ENCODE assay signal across 10 mouse cellular contexts in genomic region chr19:47446130-47446529, GRCm38 (mm10). TPM values are rescaled to one million over a fixed set of nuclear protein-coding genes. Genes with fewer than 3 reads are reported as not detected.
DNase-seq lines count a peak whose midpoint lies in the region; ATAC-seq and TF ChIP-seq lines count a peak whose summit lies in the region.
"Had no signal": no experiment of that assay in that cellular context is flagged by ENCODE, and none has a peak within 500 bp of the region (broad histone marks: within the 10 kb centered on the region; RNA-seq: fewer than 3 reads in every experiment).

No protein-coding gene starts in this region.

- 0 out of 2 replicates have a peak overlapping the region, but pooled peaks have one; percentile 8 for H3K9ac ChIP-seq in heart, embryonic 15.5 days
- no peak overlapping the region for H3K9ac ChIP-seq in intestine, embryonic 14.5 days (ENCODE audit: low read length)
- H3K9ac ChIP-seq: hindbrain, embryonic 14.5 days had no signal

- intact Hi-C loops in heart, postnatal 10 days (cut with DNase I) = no loop called here

- no peak for TF ChIP-seq POLR2A in bone marrow, adult 2 months (IDR thresholded peaks at IDR 0.05; ENCODE audit: borderline replicate concordance, control insufficient read depth, low read depth, low read length)

- DNase-seq in heart, postnatal 10 days = no peak
- DNase-seq in intestine, embryonic 14.5 days (ENCODE audit: low spot score) = no peak
- DNase-seq in lung, postnatal 10 days = peak; percentile 62
- no peak for DNase-seq in cerebellum, adult 9-10 months
- DNase-seq in embryo, embryonic 9.5 days (ENCODE audit: extremely low spot score) = no peak
- no peak for DNase-seq in right cerebral cortex, postnatal 25 days
- DNase-seq: cerebellum, postnatal 36 days had no signal

- no peaks in the 10 kb centered on the region for H3K36me3 ChIP-seq in heart, embryonic 15.5 days
- H3K36me3 ChIP-seq in intestine, embryonic 14.5 days (ENCODE audit: control insufficient read depth, insufficient read depth, low read length) = no peaks in the 10 kb centered on the region

- no peak overlapping the region for H3K4me2 ChIP-seq in heart, embryonic 15.5 days
- H3K4me2 ChIP-seq in intestine, embryonic 14.5 days (ENCODE audit: low read length) = no peak overlapping the region

- peak overlapping the region; percentile 68 for H3K27ac ChIP-seq in heart, embryonic 15.5 days
- peak overlapping the region; percentile 39 for H3K27ac ChIP-seq in bone marrow, adult 2 months (ENCODE audit: control insufficient read depth, insufficient read depth, low read depth, low read length, poor library complexity)
- H3K27ac ChIP-seq in intestine, embryonic 14.5 days (ENCODE audit: low read depth) = peak overlapping the region; percentile 24
- H3K27ac ChIP-seq: hindbrain, embryonic 14.5 days had no signal

- peaks cover 99% of the 10 kb centered on the region for H3K4me1 ChIP-seq in heart, embryonic 15.5 days (replicated peaks)
- peaks cover 6% of the 10 kb centered on the region; the same call in 1 of the 2 replicates for H3K4me1 ChIP-seq in bone marrow, adult 2 months (ENCODE audit: control insufficient read depth, insufficient read depth, low read length)
- H3K4me1 ChIP-seq in intestine, embryonic 14.5 days (replicated peaks; ENCODE audit: control insufficient read depth, insufficient read depth, low read length) = peaks cover 80% of the 10 kb centered on the region

- H3K9me3 ChIP-seq in heart, embryonic 15.5 days (replicated peaks) = no peaks in the 10 kb centered on the region
- H3K9me3 ChIP-seq in intestine, embryonic 14.5 days (ENCODE audit: control insufficient read depth, low read length) = no peaks in the 10 kb centered on the region

- no peak for TF ChIP-seq CTCF in bone marrow, adult 2 months (IDR thresholded peaks at IDR 0.05; ENCODE audit: control insufficient read depth, insufficient read depth, low read length)

- H3K4me3 ChIP-seq in heart, embryonic 15.5 days = no peak overlapping the region
- no peak overlapping the region for H3K4me3 ChIP-seq in bone marrow, adult 2 months (replicated peaks; ENCODE audit: control insufficient read depth, low read depth, low read length)
- H3K4me3 ChIP-seq in intestine, embryonic 14.5 days (ENCODE audit: low read depth, low read length) = no peak overlapping the region

- no peak for ATAC-seq in heart, embryonic 15.5 days (replicated peaks; ENCODE audit: insufficient number of reproducible peaks, insufficient read depth, low FRiP score, low read depth)
- no peak for ATAC-seq in intestine, embryonic 14.5 days (replicated peaks; ENCODE audit: low FRiP score, low TSS enrichment, low read depth)

- WGBS in heart, embryonic 15.5 days = 73% methylated on average over 9 of the region's 9 CpGs
- WGBS in bone marrow, adult 2 months = 39% methylated on average over 9 of the region's 9 CpGs
- WGBS in intestine, embryonic 14.5 days = 43% methylated on average over 9 of the region's 9 CpGs

- H3K27me3 ChIP-seq in heart, embryonic 15.5 days = no peaks in the 10 kb centered on the region
- no peaks in the 10 kb centered on the region for H3K27me3 ChIP-seq in intestine, embryonic 14.5 days (replicated peaks; ENCODE audit: control insufficient read depth, insufficient read depth, low read length)

RNA-seq across cellular contexts. Expression of gene Sh3pxd2a, which starts 18.1 kb away (rescaled TPM):
- polyA plus RNA-seq in heart, embryonic 15.5 days (2015; fragmentation: Nextera tagmentation; extraction: Ambion mirVana) = 5.3 and 7.2 TPM in 2 replicates
- 10 to 100 TPM; 87.9 to 93.7 TPM for total RNA-seq in heart, postnatal 10 days (2021)
- polyA plus RNA-seq in bone marrow, adult 2 months (2011; ENCODE audit: insufficient read depth, insufficient read length, low replicate concordance, missing spikeins) = 6.3 and 8.3 TPM in 2 replicates
- polyA plus RNA-seq in intestine, embryonic 14.5 days (2014; fragmentation: Nextera tagmentation; extraction: Ambion mirVana) = 8.8 and 8.9 TPM in 2 replicates
